Comparison of ENCODE assay signal across 28 mouse cellular contexts in genomic region chr2:59791596-59791995, GRCm38 (mm10).
DNase-seq lines count a peak whose midpoint lies in the region; ATAC-seq and TF ChIP-seq lines count a peak whose summit lies in the region.
"Had no signal": no experiment of that assay in that cellular context is flagged by ENCODE, and none has a peak within 500 bp of the region (broad histone marks: within the 10 kb centered on the region; RNA-seq: fewer than 3 reads in every experiment).

No protein-coding gene starts in this region.

- H3K27ac ChIP-seq in layer of hippocampus, adult 2 months, result peak overlapping the region; percentile 19; the same call in 1 of the 2 replicates
- H3K27ac ChIP-seq: embryonic facial prominence, embryonic 10.5 days; forebrain, embryonic 12.5 days; forebrain, embryonic 15.5 days; heart, adult 2 months; heart, embryonic 10.5 days; heart, embryonic 13.5 days; hindbrain, embryonic 14.5 days; hindbrain, postnatal 0 days had no signal

- no peak overlapping the region for H3K4me3 ChIP-seq in layer of hippocampus, adult 2 months
- H3K4me3 ChIP-seq: embryonic facial prominence, embryonic 10.5 days; embryonic facial prominence, embryonic 13.5 days; erythroblast, embryonic 14.5 days; forebrain, embryonic 12.5 days; forebrain, embryonic 15.5 days; heart, adult 2 months; heart, embryonic 10.5 days; heart, embryonic 13.5 days had no signal

- peak; percentile 5 to 11 for DNase-seq in frontal cortex, postnatal 36 days (ENCODE audit: low spot score in 2 of 2)
- DNase-seq in frontal cortex, postnatal 14 days (ENCODE audit: low spot score in 2 of 2), result no peak
- DNase-seq in layer of hippocampus, adult 2 months (ENCODE audit: low spot score in 2 of 2), result peak; percentile 33 to 52
- no peak for DNase-seq in layer of hippocampus, postnatal 10 days (ENCODE audit: low spot score in 2 of 2)
- peak; percentile 35 for DNase-seq in brain, embryonic 14.5 days (ENCODE audit: low read depth)
- DNase-seq: adrenal gland, adult 2 months; adrenal gland, postnatal 14 days; cerebellum, adult 18-20 months; cerebellum, adult 9-11 months; cerebellum, postnatal 36 days; embryo, embryonic 11 days; gastrocnemius, postnatal 10 days; gastrocnemius, postnatal 36 days; heart, adult 2 months; heart, postnatal 14 days; heart, postnatal 4 days had no signal

- TF ChIP-seq POLR2A in brain, embryonic 14.5 days (IDR thresholded peaks at IDR 0.05; ENCODE audit: borderline replicate concordance, extremely low read depth, insufficient read depth, insufficient read length, poor library complexity, severe bottlenecking), result no peak

- TF ChIP-seq CTCF in layer of hippocampus, adult 2 months (conservative IDR thresholded peaks at IDR 0.05), result no peak
- no peak for TF ChIP-seq CTCF in brain, embryonic 14.5 days (IDR thresholded peaks at IDR 0.05; ENCODE audit: borderline replicate concordance, extremely low read depth, insufficient read depth, insufficient read length)

- no peak for ATAC-seq in megakaryocyte progenitor cell, adult 5-6 weeks (replicated peaks; ENCODE audit: poor library complexity)
- ATAC-seq: CD4-positive, CD25-positive, alpha-beta regulatory T cell, adult 4 months; forebrain, embryonic 15.5 days; hindbrain, postnatal 0 days; inflammation-experienced regulatory T-cells, adult 6 months had no signal

Comparison
In these comparisons a context has a peak if more than half of its experiments do, and no peak if none do; other contexts are left out.
1. DNase-seq: peak in frontal cortex, postnatal 36 days (2 of 2), layer of hippocampus, adult 2 months (2 of 2) and brain, embryonic 14.5 days (single experiment); none in frontal cortex, postnatal 14 days (0 of 2) and layer of hippocampus, postnatal 10 days (0 of 2).